In genomic region chr1:51418753-51419152, GRCm38 (mm10) we compare ENCODE assay signal across 22 mouse cellular contexts. TPM values are rescaled to one million over a fixed set of nuclear protein-coding genes. Genes with fewer than 3 reads are reported as not detected.
A peak's percentile ranks its signal among the peaks of the same experiment; 100 is the strongest.
DNase-seq lines count a peak whose midpoint lies in the region; ATAC-seq and TF ChIP-seq lines count a peak whose summit lies in the region.
"Had no signal": no experiment of that assay in that cellular context is flagged by ENCODE, and none has a peak within 500 bp of the region (broad histone marks: within the 10 kb centered on the region; RNA-seq: fewer than 3 reads in every experiment).

No protein-coding gene starts in this region.

- H3K36me3 ChIP-seq in forebrain, embryonic 14.5 days (ENCODE audit: control insufficient read depth, insufficient read depth, low read length): no peaks in the 10 kb centered on the region
- no peaks in the 10 kb centered on the region for H3K36me3 ChIP-seq in forebrain, embryonic 11.5 days (ENCODE audit: control insufficient read depth, insufficient read depth, low read length)
- H3K36me3 ChIP-seq: heart, embryonic 13.5 days; limb, embryonic 15.5 days; liver, embryonic 15.5 days; neural tube, embryonic 12.5 days had no signal

- no peaks in the 10 kb centered on the region for H3K9me3 ChIP-seq in forebrain, embryonic 14.5 days (replicated peaks; ENCODE audit: control insufficient read depth, low read length)
- no peaks in the 10 kb centered on the region for H3K9me3 ChIP-seq in forebrain, embryonic 11.5 days (ENCODE audit: control insufficient read depth, low read length)
- H3K9me3 ChIP-seq: heart, embryonic 13.5 days; limb, embryonic 15.5 days; liver, embryonic 15.5 days; neural tube, embryonic 12.5 days had no signal

- H3K9ac ChIP-seq in forebrain, embryonic 14.5 days (ENCODE audit: low read length): no peak overlapping the region
- H3K9ac ChIP-seq in forebrain, embryonic 11.5 days (ENCODE audit: low read length): no peak overlapping the region
- H3K9ac ChIP-seq: heart, embryonic 13.5 days; limb, embryonic 15.5 days; liver, embryonic 15.5 days; neural tube, embryonic 12.5 days had no signal

- WGBS in forebrain, embryonic 14.5 days: 42% methylated on average over 5 of the region's 5 CpGs
- WGBS in forebrain, embryonic 11.5 days: 71% methylated on average over 5 of the region's 5 CpGs

- H3K27ac ChIP-seq in forebrain, embryonic 14.5 days (ENCODE audit: low read depth, low read length): no peak overlapping the region
- no peak overlapping the region for H3K27ac ChIP-seq in forebrain, embryonic 11.5 days (ENCODE audit: low read depth, low read length)
- H3K27ac ChIP-seq in layer of hippocampus, adult 2 months: peak overlapping the region; percentile 28; the same call in 1 of the 2 replicates
- H3K27ac ChIP-seq: heart, embryonic 13.5 days; limb, embryonic 15.5 days; liver, embryonic 15.5 days; neural tube, embryonic 12.5 days had no signal

- no peak overlapping the region for H3K4me2 ChIP-seq in forebrain, embryonic 14.5 days (ENCODE audit: low read length)
- no peak overlapping the region for H3K4me2 ChIP-seq in forebrain, embryonic 11.5 days (ENCODE audit: low read depth, low read length, severe bottlenecking)
- H3K4me2 ChIP-seq: heart, embryonic 13.5 days; limb, embryonic 15.5 days; liver, embryonic 15.5 days; neural tube, embryonic 12.5 days had no signal

- ATAC-seq in forebrain, embryonic 14.5 days: peak; percentile 69; the same call in 1 of the 2 replicates
- ATAC-seq in forebrain, embryonic 11.5 days (replicated peaks; ENCODE audit: low FRiP score): no peak
- no peak for ATAC-seq in erythroblast, adult 5-6 weeks (replicated peaks; ENCODE audit: low FRiP score, poor library complexity, severe bottlenecking)
- ATAC-seq: lung, postnatal 0 days had no signal

- H3K4me3 ChIP-seq in forebrain, embryonic 14.5 days (ENCODE audit: low read depth, low read length): no peak overlapping the region
- H3K4me3 ChIP-seq in forebrain, embryonic 11.5 days (ENCODE audit: low read depth, low read length): no peak overlapping the region
- H3K4me3 ChIP-seq in layer of hippocampus, adult 2 months: no peak overlapping the region
- H3K4me3 ChIP-seq: heart, embryonic 13.5 days; limb, embryonic 15.5 days; liver, embryonic 15.5 days; neural tube, embryonic 12.5 days had no signal

- peak; percentile 78 for DNase-seq in forebrain, embryonic 14.5 days (ENCODE audit: low spot score)
- no peak for DNase-seq in forebrain, embryonic 11.5 days (ENCODE audit: low spot score)
- peak in 1 of 2 experiments; percentile 64 for DNase-seq in layer of hippocampus, adult 2 months (ENCODE audit: low spot score in 2 of 2)
- no peak for DNase-seq in layer of hippocampus, postnatal 36 days
- peak; percentile 39 for DNase-seq in brain, embryonic 18.5 days (ENCODE audit: low read depth, low spot score)
- peak; percentile 18 to 22 for DNase-seq in layer of hippocampus, adult 8-10 months (ENCODE audit: low spot score in 2 of 2)
- DNase-seq in heart, adult 9 months (ENCODE audit: low spot score in 2 of 2): no peak
- DNase-seq: adrenal gland, postnatal 25 days; cerebellum, adult 2 months; gastrocnemius, postnatal 10 days; heart, adult 11 months; kidney, adult 2 months; kidney, postnatal 10 days; right cerebral cortex, adult 18-20 months; thymus, postnatal 25 days had no signal

- no peaks in the 10 kb centered on the region for H3K4me1 ChIP-seq in forebrain, embryonic 14.5 days (ENCODE audit: control insufficient read depth, insufficient read depth, low read length)
- no peaks in the 10 kb centered on the region for H3K4me1 ChIP-seq in forebrain, embryonic 11.5 days (replicated peaks; ENCODE audit: control insufficient read depth, insufficient read depth, low read length)
- H3K4me1 ChIP-seq: heart, embryonic 13.5 days; limb, embryonic 15.5 days; liver, embryonic 15.5 days; neural tube, embryonic 12.5 days had no signal

- no peak for TF ChIP-seq CTCF in layer of hippocampus, adult 2 months (conservative IDR thresholded peaks at IDR 0.05)

- H3K27me3 ChIP-seq in forebrain, embryonic 14.5 days (replicated peaks; ENCODE audit: control insufficient read depth, insufficient read depth, low read length): no peaks in the 10 kb centered on the region
- H3K27me3 ChIP-seq in forebrain, embryonic 11.5 days (ENCODE audit: control insufficient read depth, insufficient read depth, low read length): no peaks in the 10 kb centered on the region
- H3K27me3 ChIP-seq: CH12.LX; heart, embryonic 13.5 days; limb, embryonic 15.5 days; liver, embryonic 15.5 days; neural tube, embryonic 12.5 days had no signal

RNA-seq across cellular contexts. Expression of gene Nabp1, which starts 59.5 kb away (rescaled TPM):
- 7.9 and 8.7 TPM in 2 replicates for polyA plus RNA-seq in forebrain, embryonic 14.5 days (2014; fragmentation: Nextera tagmentation; extraction: Ambion mirVana)
- 5.5 and 8.2 TPM in 2 replicates for polyA plus RNA-seq in forebrain, embryonic 11.5 days (2014; fragmentation: Nextera tagmentation; extraction: Ambion mirVana)
- total RNA-seq in layer of hippocampus, adult 2 months (2021): 10 to 100 TPM; 18.9 to 20.1 TPM
- total RNA-seq in layer of hippocampus, postnatal 36 days (2021): 10 to 100 TPM; 18.8 to 20.3 TPM
- total RNA-seq in layer of hippocampus, adult 8-10 months (2022): 10 to 100 TPM; 15.1 to 22.9 (median 20.5) TPM
- 26.7 and 28.2 TPM in 2 replicates for total RNA-seq in erythroblast, adult 5-6 weeks (2015; ENCODE audit: low replicate concordance)
- total RNA-seq in erythroblast, adult 5-6 weeks (2017; ENCODE audit: low replicate concordance): 18.1 and 28.2 TPM in 2 replicates

Comparison
In these comparisons a context has a peak if more than half of its experiments do, and no peak if none do; other contexts are left out.
1. DNase-seq: peak in forebrain, embryonic 14.5 days (single experiment), brain, embryonic 18.5 days (single experiment) and layer of hippocampus, adult 8-10 months (2 of 2); none in forebrain, embryonic 11.5 days (single experiment), layer of hippocampus, postnatal 36 days (0 of 2) and heart, adult 9 months (0 of 2).